Mouse (Mus musculus): Measurements from ENCODE around the gene Mpp2.

Gene Mpp2

GRCm38 (mm10) chr11:102023406-102023805 is 64.9 kb downstream of the Mpp2 start:
- H3K27me3 ChIP-seq (ENCODE audit: insufficient read depth, low read length), result peaks cover 59% of the 10 kb centered on the region
- H3K4me1 ChIP-seq (replicated peaks; ENCODE audit: low read depth, low read length), result peaks cover 53% of the 10 kb centered on the region
- TF ChIP-seq POU5F1 (IDR thresholded peaks at IDR 0.05; ENCODE audit: borderline replicate concordance, low read length), result no peak
- TF ChIP-seq NANOG (IDR thresholded peaks at IDR 0.05; ENCODE audit: borderline replicate concordance, low read length), result no peak
- TF ChIP-seq CTCF (conservative IDR thresholded peaks at IDR 0.05; ENCODE audit: low read length), result no peak
- H3K36me3 ChIP-seq (ENCODE audit: insufficient read depth, low read length), result no peaks in the 10 kb centered on the region
- H3K9me3 ChIP-seq (ENCODE audit: low read length), result no peaks in the 10 kb centered on the region
- H3K4me3 ChIP-seq (replicated peaks; ENCODE audit: low read length), result peak overlapping the region; percentile 35

GRCm38 (mm10) chr11:102021196-102021595 is 67.1 kb downstream of the Mpp2 start:
- TF ChIP-seq NANOG (IDR thresholded peaks at IDR 0.05; ENCODE audit: borderline replicate concordance, low read length), result no peak
- no peak for TF ChIP-seq CTCF (conservative IDR thresholded peaks at IDR 0.05; ENCODE audit: low read length)
- TF ChIP-seq POU5F1 (IDR thresholded peaks at IDR 0.05; ENCODE audit: borderline replicate concordance, low read length), result no peak
- Histone ChIP-seq H3K36me3 (ENCODE audit: insufficient read depth, low read length) (no peaks in the 10 kb centered on the region), H3K27me3 (ENCODE audit: insufficient read depth, low read length) (peaks cover 41% of the 10 kb centered on the region), H3K4me1 (replicated peaks; ENCODE audit: low read depth, low read length) (peaks cover 54% of the 10 kb centered on the region), H3K9me3 (ENCODE audit: low read length) (no peaks in the 10 kb centered on the region), H3K4me3 (replicated peaks; ENCODE audit: low read length) (no peak overlapping the region)

GRCm38 (mm10) chr11:102019736-102020135 is 68.6 kb downstream of the Mpp2 start:
- Histone ChIP-seq H3K9me3 (ENCODE audit: low read length) (no peaks in the 10 kb centered on the region), H3K4me1 (replicated peaks; ENCODE audit: low read depth, low read length) (peaks cover 46% of the 10 kb centered on the region), H3K27me3 (ENCODE audit: insufficient read depth, low read length) (peaks cover 26% of the 10 kb centered on the region), H3K36me3 (ENCODE audit: insufficient read depth, low read length) (no peaks in the 10 kb centered on the region), H3K4me3 (replicated peaks; ENCODE audit: low read length) (no peak overlapping the region)
- TF ChIP-seq POU5F1 (IDR thresholded peaks at IDR 0.05; ENCODE audit: borderline replicate concordance, low read length) (no peak), NANOG (IDR thresholded peaks at IDR 0.05; ENCODE audit: borderline replicate concordance, low read length) (no peak), CTCF (conservative IDR thresholded peaks at IDR 0.05; ENCODE audit: low read length) (no peak)

- no peaks in the 10 kb centered on the region for H3K36me3 ChIP-seq (ENCODE audit: insufficient read depth, low read length)
- H3K4me1 ChIP-seq (replicated peaks; ENCODE audit: low read depth, low read length), result peaks cover 27% of the 10 kb centered on the region
- H3K9me3 ChIP-seq (ENCODE audit: low read length), result no peaks in the 10 kb centered on the region
- H3K4me3 ChIP-seq (replicated peaks; ENCODE audit: low read length), result no peak overlapping the region
- no peak for TF ChIP-seq CTCF (conservative IDR thresholded peaks at IDR 0.05; ENCODE audit: low read length)
- no peak for TF ChIP-seq NANOG (IDR thresholded peaks at IDR 0.05; ENCODE audit: borderline replicate concordance, low read length)
- TF ChIP-seq POU5F1 (IDR thresholded peaks at IDR 0.05; ENCODE audit: borderline replicate concordance, low read length), result no peak
- H3K27me3 ChIP-seq (ENCODE audit: insufficient read depth, low read length), result 0 out of 2 replicates have a peak, but pooled peaks cover 5% of the 10 kb centered on the region
These were observed 72.2 kb downstream of the Mpp2 start for GRCm38 (mm10) chr11:102016136-102016535.

- Histone ChIP-seq H3K36me3 (ENCODE audit: insufficient read depth, low read length) (no peaks in the 10 kb centered on the region), H3K27me3 (ENCODE audit: insufficient read depth, low read length) (0 out of 2 replicates have a peak, but pooled peaks cover 3% of the 10 kb centered on the region), H3K4me1 (replicated peaks; ENCODE audit: low read depth, low read length) (peaks cover 27% of the 10 kb centered on the region), H3K4me3 (replicated peaks; ENCODE audit: low read length) (no peak overlapping the region), H3K9me3 (ENCODE audit: low read length) (no peaks in the 10 kb centered on the region)
- TF ChIP-seq CTCF (conservative IDR thresholded peaks at IDR 0.05; ENCODE audit: low read length), result no peak
- no peak for TF ChIP-seq NANOG (IDR thresholded peaks at IDR 0.05; ENCODE audit: borderline replicate concordance, low read length)
- no peak for TF ChIP-seq POU5F1 (IDR thresholded peaks at IDR 0.05; ENCODE audit: borderline replicate concordance, low read length)
These were observed 72.8 kb downstream of the Mpp2 start for GRCm38 (mm10) chr11:102015472-102015871.

- no peaks in the 10 kb centered on the region for H3K36me3 ChIP-seq (ENCODE audit: insufficient read depth, low read length)
- TF ChIP-seq POU5F1 (IDR thresholded peaks at IDR 0.05; ENCODE audit: borderline replicate concordance, low read length) (no peak), CTCF (conservative IDR thresholded peaks at IDR 0.05; ENCODE audit: low read length) (no peak), NANOG (IDR thresholded peaks at IDR 0.05; ENCODE audit: borderline replicate concordance, low read length) (no peak)
- H3K4me3 ChIP-seq (replicated peaks; ENCODE audit: low read length), result no peak overlapping the region
- no peaks in the 10 kb centered on the region for H3K27me3 ChIP-seq (ENCODE audit: insufficient read depth, low read length)
- no peaks in the 10 kb centered on the region for H3K9me3 ChIP-seq (ENCODE audit: low read length)
- H3K4me1 ChIP-seq (replicated peaks; ENCODE audit: low read depth, low read length), result peaks cover 33% of the 10 kb centered on the region
These were observed 75.1 kb downstream of the Mpp2 start for GRCm38 (mm10) chr11:102013201-102013600.

GRCm38 (mm10) chr11:102011510-102011909 is 76.8 kb downstream of the Mpp2 start:
- no peak for TF ChIP-seq NANOG (IDR thresholded peaks at IDR 0.05; ENCODE audit: borderline replicate concordance, low read length)
- TF ChIP-seq POU5F1 (IDR thresholded peaks at IDR 0.05; ENCODE audit: borderline replicate concordance, low read length), result no peak
- no peak for TF ChIP-seq CTCF (conservative IDR thresholded peaks at IDR 0.05; ENCODE audit: low read length)
- Histone ChIP-seq H3K9me3 (ENCODE audit: low read length) (no peaks in the 10 kb centered on the region), H3K4me1 (replicated peaks; ENCODE audit: low read depth, low read length) (peaks cover 29% of the 10 kb centered on the region), H3K27me3 (ENCODE audit: insufficient read depth, low read length) (no peaks in the 10 kb centered on the region), H3K36me3 (ENCODE audit: insufficient read depth, low read length) (no peaks in the 10 kb centered on the region), H3K4me3 (replicated peaks; ENCODE audit: low read length) (no peak overlapping the region)

GRCm38 (mm10) chr11:102010140-102010539 is 78.2 kb downstream of the Mpp2 start:
- Histone ChIP-seq H3K9me3 (ENCODE audit: low read length) (no peaks in the 10 kb centered on the region), H3K27me3 (ENCODE audit: insufficient read depth, low read length) (no peaks in the 10 kb centered on the region), H3K4me3 (replicated peaks; ENCODE audit: low read length) (no peak overlapping the region), H3K4me1 (replicated peaks; ENCODE audit: low read depth, low read length) (peaks cover 29% of the 10 kb centered on the region), H3K36me3 (ENCODE audit: insufficient read depth, low read length) (no peaks in the 10 kb centered on the region)
- TF ChIP-seq POU5F1 (IDR thresholded peaks at IDR 0.05; ENCODE audit: borderline replicate concordance, low read length) (no peak), CTCF (conservative IDR thresholded peaks at IDR 0.05; ENCODE audit: low read length) (no peak), NANOG (IDR thresholded peaks at IDR 0.05; ENCODE audit: borderline replicate concordance, low read length) (no peak)

Measured in E14TG2a.4 (cell line).